Mouse (Mus musculus): ENCODE results near the gene Cnga4. TPM values are rescaled to one million over a fixed set of nuclear protein-coding genes. Genes with fewer than 3 reads are reported as not detected.
A peak's percentile ranks its signal among the peaks of the same experiment; 100 is the strongest.

The Cnga4 gene
- polyA plus RNA-seq, 1 experiment from 2014 or later, result not detected

GRCm38 (mm10) chr7:105374866-105375265 is 29.5 kb upstream of the Cnga4 start, which contains the start of gene Gm5901:
TSS of gene Gm5901 (plus strand) at chr7:105375038.
- no peak for ATAC-seq (ENCODE audit: low read depth)
- Histone ChIP-seq H3K4me1 (replicated peaks; ENCODE audit: control insufficient read depth, insufficient read depth, low read length) (no peaks in the 10 kb centered on the region), H3K27ac (ENCODE audit: low read length) (no peak within 1 kb of the TSS), H3K4me2 (ENCODE audit: low read depth, low read length) (no peak within 1 kb of the TSS), H3K9ac (ENCODE audit: low read length) (no peak within 1 kb of the TSS), H3K36me3 (ENCODE audit: control insufficient read depth, insufficient read depth, low read length) (peaks cover 16% of the 10 kb centered on the region), H3K27me3 (ENCODE audit: control insufficient read depth, insufficient read depth, low read depth, low read length) (no peaks in the 10 kb centered on the region), H3K4me3 (ENCODE audit: low read length) (no peak within 1 kb of the TSS), H3K9me3 (ENCODE audit: control insufficient read depth, low read length) (no peaks in the 10 kb centered on the region)
- WGBS, result 84% methylated on average over 1 of the region's 1 CpGs

- H3K9me3 ChIP-seq (ENCODE audit: control insufficient read depth, low read length), result no peaks in the 10 kb centered on the region
- WGBS, result 92% methylated on average over 3 of the region's 3 CpGs
- H3K27me3 ChIP-seq (ENCODE audit: control insufficient read depth, insufficient read depth, low read depth, low read length), result no peaks in the 10 kb centered on the region
- H3K36me3 ChIP-seq (ENCODE audit: control insufficient read depth, insufficient read depth, low read length), result peaks cover 53% of the 10 kb centered on the region
- H3K27ac ChIP-seq (ENCODE audit: low read length), result no peak overlapping the region
- H3K4me3 ChIP-seq (ENCODE audit: low read length), result no peak overlapping the region
- no peak for ATAC-seq (ENCODE audit: low read depth)
- H3K4me2 ChIP-seq (ENCODE audit: low read depth, low read length), result no peak overlapping the region
- H3K4me1 ChIP-seq (replicated peaks; ENCODE audit: control insufficient read depth, insufficient read depth, low read length), result no peaks in the 10 kb centered on the region
- H3K9ac ChIP-seq (ENCODE audit: low read length), result no peak overlapping the region
Observed at GRCm38 (mm10) chr7:105380329-105380728, 24.0 kb upstream of the Cnga4 start.

- no peak overlapping the region for H3K4me3 ChIP-seq (ENCODE audit: low read length)
- H3K27me3 ChIP-seq (ENCODE audit: control insufficient read depth, insufficient read depth, low read depth, low read length), result no peaks in the 10 kb centered on the region
- no peak overlapping the region for H3K4me2 ChIP-seq (ENCODE audit: low read depth, low read length)
- H3K27ac ChIP-seq (ENCODE audit: low read length), result no peak overlapping the region
- H3K9ac ChIP-seq (ENCODE audit: low read length), result no peak overlapping the region
- 89% methylated on average over 2 of the region's 2 CpGs for WGBS
- H3K4me1 ChIP-seq (replicated peaks; ENCODE audit: control insufficient read depth, insufficient read depth, low read length), result no peaks in the 10 kb centered on the region
- no peaks in the 10 kb centered on the region for H3K9me3 ChIP-seq (ENCODE audit: control insufficient read depth, low read length)
- ATAC-seq (ENCODE audit: low read depth), result no peak
- H3K36me3 ChIP-seq (ENCODE audit: control insufficient read depth, insufficient read depth, low read length), result peaks cover 54% of the 10 kb centered on the region
Observed at GRCm38 (mm10) chr7:105387696-105388095, 16.7 kb upstream of the Cnga4 start.

- no peak for ATAC-seq (ENCODE audit: low read depth)
- 85% methylated on average over 2 of the region's 2 CpGs for WGBS
- no peak overlapping the region for H3K4me2 ChIP-seq (ENCODE audit: low read depth, low read length)
- no peaks in the 10 kb centered on the region for H3K4me1 ChIP-seq (replicated peaks; ENCODE audit: control insufficient read depth, insufficient read depth, low read length)
- H3K27ac ChIP-seq (ENCODE audit: low read length), result no peak overlapping the region
- H3K36me3 ChIP-seq (ENCODE audit: control insufficient read depth, insufficient read depth, low read length), result peaks cover 32% of the 10 kb centered on the region
- H3K27me3 ChIP-seq (ENCODE audit: control insufficient read depth, insufficient read depth, low read depth, low read length), result no peaks in the 10 kb centered on the region
- no peaks in the 10 kb centered on the region for H3K9me3 ChIP-seq (ENCODE audit: control insufficient read depth, low read length)
- H3K4me3 ChIP-seq (ENCODE audit: low read length), result no peak overlapping the region
- no peak overlapping the region for H3K9ac ChIP-seq (ENCODE audit: low read length)
Observed at GRCm38 (mm10) chr7:105390236-105390635, 14.1 kb upstream of the Cnga4 start.

- Histone ChIP-seq H3K9me3 (ENCODE audit: control insufficient read depth, low read length) (no peaks in the 10 kb centered on the region), H3K4me3 (ENCODE audit: low read length) (no peak overlapping the region), H3K4me2 (ENCODE audit: low read depth, low read length) (no peak overlapping the region), H3K9ac (ENCODE audit: low read length) (no peak overlapping the region), H3K36me3 (ENCODE audit: control insufficient read depth, insufficient read depth, low read length) (peaks cover 7% of the 10 kb centered on the region), H3K27me3 (ENCODE audit: control insufficient read depth, insufficient read depth, low read depth, low read length) (no peaks in the 10 kb centered on the region), H3K4me1 (replicated peaks; ENCODE audit: control insufficient read depth, insufficient read depth, low read length) (peaks cover 5% of the 10 kb centered on the region), H3K27ac (ENCODE audit: low read length) (no peak overlapping the region)
- WGBS, result 67% methylated on average over 1 of the region's 1 CpGs
- no peak for ATAC-seq (ENCODE audit: low read depth)
Observed at GRCm38 (mm10) chr7:105394606-105395005, 9.8 kb upstream of the Cnga4 start.

- no peak overlapping the region for H3K4me3 ChIP-seq (ENCODE audit: low read length)
- H3K4me2 ChIP-seq (ENCODE audit: low read depth, low read length), result no peak overlapping the region
- H3K4me1 ChIP-seq (replicated peaks; ENCODE audit: control insufficient read depth, insufficient read depth, low read length), result peaks cover 5% of the 10 kb centered on the region
- H3K27ac ChIP-seq (ENCODE audit: low read length), result no peak overlapping the region
- H3K36me3 ChIP-seq (ENCODE audit: control insufficient read depth, insufficient read depth, low read length), result 0 out of 2 replicates have a peak, but pooled peaks cover 2% of the 10 kb centered on the region
- no peaks in the 10 kb centered on the region for H3K27me3 ChIP-seq (ENCODE audit: control insufficient read depth, insufficient read depth, low read depth, low read length)
- no peaks in the 10 kb centered on the region for H3K9me3 ChIP-seq (ENCODE audit: control insufficient read depth, low read length)
- no peak for ATAC-seq (ENCODE audit: low read depth)
- no peak overlapping the region for H3K9ac ChIP-seq (ENCODE audit: low read length)
Observed at GRCm38 (mm10) chr7:105395131-105395820, 9.1 kb upstream of the Cnga4 start.

GRCm38 (mm10) chr7:105396126-105396525 is 8.2 kb upstream of the Cnga4 start:
- Histone ChIP-seq H3K27me3 (ENCODE audit: control insufficient read depth, insufficient read depth, low read depth, low read length) (no peaks in the 10 kb centered on the region), H3K4me3 (ENCODE audit: low read length) (no peak overlapping the region), H3K27ac (ENCODE audit: low read length) (no peak overlapping the region), H3K9me3 (ENCODE audit: control insufficient read depth, low read length) (no peaks in the 10 kb centered on the region), H3K9ac (ENCODE audit: low read length) (no peak overlapping the region), H3K4me2 (ENCODE audit: low read depth, low read length) (no peak overlapping the region), H3K36me3 (ENCODE audit: control insufficient read depth, insufficient read depth, low read length) (0 out of 2 replicates have a peak, but pooled peaks cover 2% of the 10 kb centered on the region), H3K4me1 (replicated peaks; ENCODE audit: control insufficient read depth, insufficient read depth, low read length) (peaks cover 5% of the 10 kb centered on the region)
- ATAC-seq (ENCODE audit: low read depth), result no peak

- WGBS, result 1% methylated on average over 25 of the region's 25 CpGs
- peak; percentile 23 for ATAC-seq (ENCODE audit: low read depth)
- peak overlapping the region; percentile 68 for H3K27ac ChIP-seq (ENCODE audit: low read length)
- H3K4me1 ChIP-seq (replicated peaks; ENCODE audit: control insufficient read depth, insufficient read depth, low read length), result peaks cover 5% of the 10 kb centered on the region
- H3K9ac ChIP-seq (ENCODE audit: low read length), result peak overlapping the region; percentile 94
- H3K27me3 ChIP-seq (ENCODE audit: control insufficient read depth, insufficient read depth, low read depth, low read length), result no peaks in the 10 kb centered on the region
- H3K36me3 ChIP-seq (ENCODE audit: control insufficient read depth, insufficient read depth, low read length), result no peaks in the 10 kb centered on the region
- H3K9me3 ChIP-seq (ENCODE audit: control insufficient read depth, low read length), result no peaks in the 10 kb centered on the region
- H3K4me2 ChIP-seq (ENCODE audit: low read depth, low read length), result peak overlapping the region; percentile 61
- peak overlapping the region; percentile 89 for H3K4me3 ChIP-seq (ENCODE audit: low read length)
Observed at GRCm38 (mm10) chr7:105399058-105399934, 5.1 kb upstream of the Cnga4 start.

GRCm38 (mm10) chr7:105399935-105400624 is 4.3 kb upstream of the Cnga4 start, which contains the start of gene Fam160a2:
TSS of gene Fam160a2 (minus strand) at chr7:105400054.
- Histone ChIP-seq H3K27ac (ENCODE audit: low read length) (peak within 1 kb of the TSS; percentile 84), H3K4me3 (ENCODE audit: low read length) (peak within 1 kb of the TSS; percentile 89), H3K9ac (ENCODE audit: low read length) (peak within 1 kb of the TSS; percentile 94), H3K4me1 (replicated peaks; ENCODE audit: control insufficient read depth, insufficient read depth, low read length) (peaks cover 5% of the 10 kb centered on the region), H3K36me3 (ENCODE audit: control insufficient read depth, insufficient read depth, low read length) (no peaks in the 10 kb centered on the region), H3K9me3 (ENCODE audit: control insufficient read depth, low read length) (no peaks in the 10 kb centered on the region), H3K4me2 (ENCODE audit: low read depth, low read length) (peak within 1 kb of the TSS; percentile 81), H3K27me3 (ENCODE audit: control insufficient read depth, insufficient read depth, low read depth, low read length) (no peaks in the 10 kb centered on the region)
- ATAC-seq (ENCODE audit: low read depth), result peak; percentile 99
- WGBS, result under 1% methylated on average over 52 of the region's 55 CpGs
